Mouse (Mus musculus) liver, embryonic 14.5 days (tissue): ENCODE measurements around the gene Cmtm2a. TPM values are rescaled to one million over a fixed set of nuclear protein-coding genes. Genes with fewer than 3 reads are reported as not detected.
A peak's percentile ranks its signal among the peaks of the same experiment; 100 is the strongest.

Experiments used
- ATAC-seq: fragments of 200-750 bp; cut with Nextera tagmentation; 2 replicates; pipeline ENCODE4 v1.8.0; 2017; ENCODE audit warnings: moderate number of reproducible peaks, mild to moderate bottlenecking, moderate library complexity; ENCODE audit not compliant: insufficient read depth
- DNase-seq, 3 experiments: peaks; one replicate each; pipeline ENCODE4 v3.0.0-alpha.2; 2012 to 2013; ENCODE audit warnings: low read depth in 3 of 3, low spot score in 3 of 3
- H3K27ac ChIP-seq: fragments of 300-500 bp; sonication (generic); 2 replicates; pipeline ENCODE4 v1.5.1; 2014; ENCODE audit warnings: moderate library complexity, mild to moderate bottlenecking, control low read depth, inconsistent platforms
- H3K27me3 ChIP-seq: fragments of 300-500 bp; sonication (generic); 2 replicates; pipeline ENCODE4 v1.6.1; 2014; ENCODE audit warnings: mild to moderate bottlenecking, low read length, moderate library complexity; ENCODE audit not compliant: control insufficient read depth, insufficient read depth
- H3K36me3 ChIP-seq: fragments of 300-500 bp; sonication (generic); replicated peaks from 2 replicates; pipeline ENCODE4 v1.6.1; 2014; ENCODE audit warnings: low read depth; ENCODE audit not compliant: control insufficient read depth, insufficient read depth
- H3K4me1 ChIP-seq, 2 experiments: fragments of 200-500 bp in 1 of 2; fragments of 300-500 bp in 1 of 2; sonication (generic) in 1 of 2; replicated peaks; 2 replicates each; pipeline ENCODE4 v1.6.1; 2012 to 2014; ENCODE audit warnings: antibody characterized with exemption in 1 of 2, inconsistent platforms in 1 of 2, low read length in 1 of 2; ENCODE audit not compliant: control insufficient read depth in 2 of 2, insufficient read depth in 2 of 2
- H3K4me2 ChIP-seq: fragments of 300-500 bp; sonication (generic); 2 replicates; pipeline ENCODE4 v1.6.1; 2014; ENCODE audit warnings: low read depth, mild to moderate bottlenecking, control low read depth, moderate library complexity
- H3K4me3 ChIP-seq, 2 experiments: fragments of 200-500 bp in 1 of 2; fragments of 300-500 bp in 1 of 2; sonication (generic) in 1 of 2; 2 replicates each; pipeline ENCODE4 v1.5.1; 2012 to 2014; ENCODE audit warnings: low read depth in 2 of 2, low read length in 2 of 2, mild to moderate bottlenecking in 2 of 2, control low read depth in 1 of 2, inconsistent platforms in 1 of 2, moderate library complexity in 1 of 2; ENCODE audit not compliant: insufficient read depth in 1 of 2
- H3K9ac ChIP-seq: fragments of 300-500 bp; sonication (generic); replicated peaks from 2 replicates; pipeline ENCODE4 v1.6.1; 2014; ENCODE audit warnings: mild to moderate bottlenecking, control low read depth, moderate library complexity
- H3K9me3 ChIP-seq: fragments of 300-500 bp; sonication (generic); 2 replicates; pipeline ENCODE4 v1.6.1; 2016; ENCODE audit warnings: low read length, mixed read lengths; ENCODE audit not compliant: control insufficient read depth
- CTCF ChIP-seq: IDR thresholded peaks from 2 replicates; pipeline ENCODE4 v1.5.1; 2016; ENCODE audit warnings: antibody characterized with exemption, low read depth, control low read depth
- EP300 ChIP-seq: IDR thresholded peaks from 2 replicates; pipeline ENCODE4 v1.6.1; 2016; ENCODE audit warnings: antibody characterized with exemption, low read depth
- WGBS: fragments of 180-500 bp; shearing (Covaris S2); extraction: QIAGEN DNeasy Blood & Tissue Kit; methylation state at CpG from one replicate; pipeline ENCODE4 v1.1.7; 2014; ENCODE audit not compliant: insufficient replicate concordance; 5-methylcytosine and 5-hydroxymethylcytosine counted together
- polyA plus RNA-seq, 2 experiments: library from polyadenylated mRNA; depleted of rRNA in 1 of 2; stranded (reverse) in 1 of 2; unstranded in 1 of 2; fragments of >200 nt; fragmentation: Nextera tagmentation in 1 of 2; extraction: Ambion mirVana in 1 of 2; gene quantifications; 2 replicates each; pipeline versions ENCODE4 v1.2.1 to v1.2.3; 2012 to 2014

Gene Cmtm2a
- polyA plus RNA-seq, 2 experiments, result not detected

DNA sequence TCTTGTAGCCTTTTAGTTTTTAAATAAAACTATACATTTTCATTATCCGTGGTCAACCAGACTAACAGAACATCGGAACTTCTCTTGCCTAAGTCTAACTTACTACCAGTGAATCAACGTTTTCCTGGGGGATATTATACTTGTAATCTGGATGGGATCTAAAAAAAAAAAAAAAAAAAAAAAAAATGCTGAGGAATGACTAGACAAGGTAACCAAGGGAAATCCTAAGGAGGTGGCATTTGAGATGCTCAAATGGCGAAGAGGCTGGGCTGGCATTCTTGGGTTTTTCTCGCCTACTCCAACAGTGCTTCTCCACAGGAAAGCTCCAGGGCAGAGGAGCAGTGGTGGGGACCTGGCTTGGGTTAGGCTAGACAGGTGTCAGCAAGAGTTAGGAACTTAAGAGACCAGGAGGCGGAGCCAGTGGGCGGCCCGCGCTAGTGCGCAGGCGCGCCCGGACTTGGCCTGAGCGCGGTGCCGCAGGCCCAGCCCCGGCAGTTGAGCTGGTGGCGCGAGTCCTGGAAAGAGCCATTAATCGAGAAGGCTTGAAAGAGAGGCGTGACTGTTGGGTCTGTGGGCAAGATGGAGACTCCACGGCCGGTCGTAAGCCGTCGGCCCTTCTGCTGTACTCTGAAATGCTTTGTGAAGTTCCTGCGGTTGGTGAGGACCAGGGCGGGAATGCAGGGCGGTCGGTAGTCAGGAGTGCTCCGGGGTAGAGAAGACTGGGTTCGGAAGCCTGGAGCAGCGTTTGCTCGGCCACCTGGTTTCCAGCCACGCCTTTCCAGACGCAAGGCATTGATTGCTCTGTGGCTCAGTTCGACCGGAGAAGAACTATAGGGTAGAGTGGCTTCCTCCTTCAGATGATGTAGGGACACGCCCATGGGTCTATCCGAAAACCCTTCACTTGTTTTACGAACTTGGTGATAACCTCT is 42.3 kb downstream of the Cmtm2a start, which contains the start of gene Cklf:
TSS of gene Cklf (plus strand) at position 423 of the 929 bp plus-strand sequence.
- TF ChIP-seq CTCF (peak; percentile 34; the same call in 1 of the 2 replicates), EP300 (no peak)
- Histone ChIP-seq H3K27ac (peak within 1 kb of the TSS; percentile 50), H3K9ac (peak within 1 kb of the TSS; percentile 75), H3K27me3 (no peaks in the 10 kb centered on the region), H3K4me1 (peaks cover 9 to 24% of the 10 kb centered on the region in 2 experiments), H3K9me3 (no peaks in the 10 kb centered on the region), H3K36me3 (no peaks in the 10 kb centered on the region), H3K4me2 (peak within 1 kb of the TSS; percentile 84), H3K4me3 (peak within 1 kb of the TSS; percentile 68 to 99)
- peak; percentile 83 for ATAC-seq
- 4% methylated on average over 41 of the region's 41 CpGs for WGBS
- DNase-seq, result peak; percentile 81 to 84 (median 82)

DNA sequence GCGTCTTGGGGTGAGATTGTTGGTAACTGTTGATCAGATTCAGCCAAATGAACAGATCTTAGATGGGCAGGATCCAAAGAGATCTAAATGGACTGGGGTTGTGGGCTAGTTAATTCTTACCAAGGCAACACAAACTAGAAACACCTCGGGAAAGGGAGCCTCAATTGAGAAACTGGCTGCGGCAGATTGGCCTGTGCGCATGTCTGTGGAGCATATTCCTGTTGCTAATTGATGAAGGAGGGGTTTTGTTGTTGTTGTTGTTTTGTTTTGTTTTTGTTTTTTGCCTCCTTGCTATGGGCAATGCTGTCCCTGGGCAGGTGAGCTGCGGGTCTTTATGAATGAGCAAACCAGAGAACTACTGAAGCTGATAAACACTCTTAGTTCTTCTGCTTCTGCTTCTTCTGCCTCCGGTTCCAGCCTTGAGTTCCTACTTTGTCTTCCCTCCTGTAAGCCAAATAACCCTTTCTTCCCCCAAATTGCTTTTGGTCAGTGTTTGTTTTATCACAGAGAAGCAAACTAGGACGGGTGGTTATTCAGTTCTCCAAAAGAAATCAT is 43.5 kb downstream of the Cmtm2a start:
- TF ChIP-seq EP300 (no peak), CTCF (no peak)
- Histone ChIP-seq H3K4me2 (no peak overlapping the region), H3K4me1 (peaks cover 9 to 24% of the 10 kb centered on the region in 2 experiments), H3K27ac (no peak overlapping the region), H3K9ac (no peak overlapping the region), H3K36me3 (no peaks in the 10 kb centered on the region), H3K9me3 (no peaks in the 10 kb centered on the region), H3K27me3 (no peaks in the 10 kb centered on the region), H3K4me3 (no peak overlapping the region)
- 66% methylated on average over 7 of the region's 7 CpGs for WGBS
- ATAC-seq (no peak), DNase-seq (no peak)

DNA sequence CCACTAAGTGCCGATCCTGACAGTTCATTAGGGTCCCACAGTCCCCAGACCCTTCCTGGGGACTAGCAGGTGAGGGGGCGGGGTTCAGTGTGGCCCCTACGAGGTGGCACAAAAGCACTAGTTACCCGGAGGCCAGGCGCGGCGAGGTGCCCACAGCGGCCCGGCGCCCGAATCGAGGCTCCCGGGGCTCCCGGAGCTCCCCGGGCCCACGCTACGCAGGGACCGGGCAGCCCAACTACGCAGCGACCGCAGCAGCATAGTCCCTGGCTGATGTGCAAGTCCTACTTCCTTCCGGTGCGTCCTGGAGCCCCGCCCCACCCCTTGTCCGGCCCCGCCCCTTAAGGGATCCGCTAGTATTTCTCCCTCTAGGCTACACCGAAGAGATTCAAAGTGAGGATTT is 44.7 kb downstream of the Cmtm2a start, which contains the start of gene Tk2:
TSS of gene Tk2 (minus strand) at position 283 of the 400 bp plus-strand sequence.
- WGBS, result under 1% methylated on average over 28 of the region's 28 CpGs
- H3K9me3 ChIP-seq, result no peaks in the 10 kb centered on the region
- DNase-seq (peak; percentile 65 to 72 (median 68)), ATAC-seq (peak; percentile 82)
- H3K4me1 ChIP-seq, result peaks cover 9 to 24% of the 10 kb centered on the region in 2 experiments
- H3K9ac ChIP-seq, result peak within 1 kb of the TSS; percentile 89
- peak within 1 kb of the TSS; percentile 76 to 94 for H3K4me3 ChIP-seq
- no peaks in the 10 kb centered on the region for H3K27me3 ChIP-seq
- H3K27ac ChIP-seq, result peak within 1 kb of the TSS; percentile 37; the same call in 1 of the 2 replicates
- no peak for TF ChIP-seq CTCF
- TF ChIP-seq EP300, result no peak
- H3K4me2 ChIP-seq, result peak within 1 kb of the TSS; percentile 93
- no peaks in the 10 kb centered on the region for H3K36me3 ChIP-seq

DNA sequence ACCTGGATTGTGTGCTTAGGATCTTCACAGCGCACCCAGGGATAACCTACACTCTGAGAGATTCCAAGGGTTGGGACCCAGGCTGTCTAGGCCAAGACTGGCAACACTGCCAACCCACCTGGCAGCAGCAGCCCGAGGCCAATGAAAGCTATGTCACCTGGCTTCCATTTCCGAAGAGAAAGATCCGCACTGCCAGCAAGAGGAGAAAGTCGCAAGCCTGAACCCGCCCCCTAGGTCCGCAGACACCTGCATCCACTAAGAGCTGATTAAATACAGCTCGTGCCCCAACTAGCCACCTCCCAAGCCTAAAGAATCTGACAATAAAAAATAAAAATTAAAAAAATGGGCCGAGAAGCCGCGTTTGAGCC is 45.1 kb downstream of the Cmtm2a start:
- 4% methylated on average over 11 of the region's 11 CpGs for WGBS
- Histone ChIP-seq H3K9me3 (no peaks in the 10 kb centered on the region), H3K9ac (peak overlapping the region; percentile 89), H3K27me3 (no peaks in the 10 kb centered on the region), H3K4me1 (peaks cover 9 to 24% of the 10 kb centered on the region in 2 experiments), H3K36me3 (no peaks in the 10 kb centered on the region), H3K27ac (peak overlapping the region; percentile 37; the same call in 1 of the 2 replicates), H3K4me2 (peak overlapping the region; percentile 93), H3K4me3 (peak overlapping the region; percentile 76 to 94)
- ATAC-seq (peak; percentile 38; the same call in 1 of the 2 replicates), DNase-seq (no peak)
- no peak for TF ChIP-seq CTCF
- no peak for TF ChIP-seq EP300
